In the genomic region with DNA sequence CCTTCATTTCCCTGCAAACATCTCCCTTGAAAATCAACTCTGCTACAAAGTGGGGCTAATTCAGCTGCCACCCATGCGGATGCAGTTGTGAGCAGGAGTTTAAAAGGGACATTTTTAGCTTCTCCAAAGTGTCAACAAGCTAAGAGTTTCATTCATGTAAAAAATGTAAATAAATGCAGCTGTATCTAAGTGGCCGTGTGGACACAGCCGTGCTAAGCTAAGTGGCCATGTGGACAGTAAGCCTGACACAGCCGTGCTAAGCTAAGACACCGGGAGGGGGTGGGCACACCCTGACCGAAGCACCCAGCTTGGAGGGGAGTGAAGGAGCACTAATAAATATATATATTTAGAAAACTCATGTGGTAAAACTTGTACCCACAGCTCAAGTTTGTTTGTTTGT, we compare ENCODE assay signal across 25 mouse cellular contexts. TPM values are rescaled to one million over a fixed set of nuclear protein-coding genes. Genes with fewer than 3 reads are reported as not detected.
"Had no signal": no experiment of that assay in that cellular context is flagged by ENCODE, and none has a peak within 500 bp of the region (broad histone marks: within the 10 kb centered on the region; RNA-seq: fewer than 3 reads in every experiment).

No protein-coding gene starts in this region.

- H3K27me3 ChIP-seq: midbrain, embryonic 13.5 days; neural tube, embryonic 13.5 days had no signal

- H3K9me3 ChIP-seq: liver, embryonic 13.5 days; megakaryocyte, embryonic 14.5 days; midbrain, embryonic 10.5 days; midbrain, embryonic 13.5 days; neural tube, embryonic 13.5 days had no signal

- H3K27ac ChIP-seq: kidney, postnatal 0 days; layer of hippocampus, adult 2 months; liver, embryonic 13.5 days; midbrain, embryonic 10.5 days; midbrain, embryonic 13.5 days; neural tube, embryonic 13.5 days had no signal

- H3K36me3 ChIP-seq: liver, embryonic 13.5 days; midbrain, embryonic 10.5 days; midbrain, embryonic 13.5 days; neural tube, embryonic 13.5 days had no signal

- H3K9ac ChIP-seq: midbrain, embryonic 13.5 days; neural tube, embryonic 13.5 days had no signal

- H3K4me1 ChIP-seq: midbrain, embryonic 10.5 days; midbrain, embryonic 13.5 days; neural tube, embryonic 13.5 days had no signal

- H3K4me3 ChIP-seq: layer of hippocampus, adult 2 months; liver, embryonic 13.5 days; midbrain, embryonic 10.5 days; midbrain, embryonic 13.5 days; myocyte; neural tube, embryonic 13.5 days had no signal

- DNase-seq: kidney, adult 2 months; kidney, postnatal 25 days; layer of hippocampus, adult 9-11 months; liver, embryonic 13.5 days; lung, adult 2 months; retina, postnatal 1 day; thymus, adult 2 months; thymus, postnatal 14 days; thymus, postnatal 4 days had no signal

- ATAC-seq: lung, postnatal 0 days; midbrain, embryonic 13.5 days; midbrain, embryonic 16.5 days had no signal

- H3K4me2 ChIP-seq: liver, embryonic 13.5 days; midbrain, embryonic 13.5 days; neural tube, embryonic 13.5 days had no signal

RNA-seq across cellular contexts. Expression of gene Cnih3, which starts 52.6 kb away (rescaled TPM):
- total RNA-seq: liver, adult 2 months; monocyte, adult 5-6 weeks; neutrophil, adult 5-6 weeks had no signal
- polyA plus RNA-seq: kidney, adult 2 months; kidney, embryonic 14.5 days; large intestine, adult 2 months; limb, embryonic 11.5 days; liver, adult 2 months; liver, embryonic 13.5 days; liver, embryonic 16.5 days; thymus, adult 2 months had no signal
